Mouse (Mus musculus) heart, postnatal 0 days (tissue): ENCODE data around the gene Tln2. TPM values are rescaled to one million over a fixed set of nuclear protein-coding genes. Genes with fewer than 3 reads are reported as not detected.
A peak's percentile ranks its signal among the peaks of the same experiment; 100 is the strongest.

Experiments
- ATAC-seq: fragments of 200-750 bp; cut with Nextera tagmentation; 2 replicates; pipeline ENCODE4 v1.8.0; 2017; ENCODE audit warnings: low read depth, moderate number of reproducible peaks, moderate library complexity; ENCODE audit not compliant: insufficient read depth
- DNase-seq: peaks from one replicate; pipeline ENCODE4 v3.0.0-alpha.2; 2016; ENCODE audit warnings: low spot score
- H3K27ac ChIP-seq: fragments of 300-500 bp; sonication (generic); 2 replicates; pipeline ENCODE4 v1.5.1; 2014; ENCODE audit warnings: low read depth, mild to moderate bottlenecking
- H3K27me3 ChIP-seq: fragments of 300-500 bp; sonication (generic); 2 replicates; pipeline ENCODE4 v1.6.1; 2014; ENCODE audit warnings: low read length, mixed read lengths; ENCODE audit not compliant: control insufficient read depth, insufficient read depth
- H3K36me3 ChIP-seq: fragments of 300-500 bp; sonication (generic); replicated peaks from 2 replicates; pipeline ENCODE4 v1.6.1; 2014; ENCODE audit warnings: low read length, mixed read lengths; ENCODE audit not compliant: control insufficient read depth, insufficient read depth
- H3K4me1 ChIP-seq: fragments of 300-500 bp; sonication (generic); 2 replicates; pipeline ENCODE4 v1.6.1; 2014; ENCODE audit warnings: antibody characterized with exemption; ENCODE audit not compliant: control insufficient read depth, insufficient read depth
- H3K4me2 ChIP-seq: fragments of 300-500 bp; sonication (generic); 2 replicates; pipeline ENCODE4 v1.6.1; 2014; ENCODE audit warnings: low read depth, mild to moderate bottlenecking, low read length, moderate library complexity
- H3K4me3 ChIP-seq: fragments of 300-500 bp; sonication (generic); 2 replicates; pipeline ENCODE4 v1.5.1; 2014; ENCODE audit warnings: low read depth, low read length
- H3K9ac ChIP-seq: fragments of 300-500 bp; sonication (generic); replicated peaks from 2 replicates; pipeline ENCODE4 v1.6.1; 2014; ENCODE audit warnings: low read depth, low read length, mixed read lengths
- H3K9me3 ChIP-seq: fragments of 300-500 bp; sonication (generic); replicated peaks from 2 replicates; pipeline ENCODE4 v1.6.1; 2016; ENCODE audit warnings: low read length; ENCODE audit not compliant: control insufficient read depth
- CTCF ChIP-seq: IDR thresholded peaks from 2 replicates; pipeline ENCODE4 v1.5.1; 2016; ENCODE audit warnings: antibody characterized with exemption, control low read depth, low read depth
- EP300 ChIP-seq: IDR thresholded peaks from 2 replicates; pipeline ENCODE4 v1.6.1; 2016; ENCODE audit warnings: antibody characterized with exemption, low read depth
- WGBS: fragments of 180-500 bp; shearing (Covaris S2); extraction: QIAGEN DNeasy Blood & Tissue Kit; methylation state at CpG from one replicate; pipeline ENCODE4 v1.1.7; 2014; 5-methylcytosine and 5-hydroxymethylcytosine counted together
- polyA plus RNA-seq: library from polyadenylated mRNA; unstranded; fragments of >200 nt; fragmentation: Nextera tagmentation; extraction: Ambion mirVana; gene quantifications from 2 replicates; pipeline ENCODE4 v1.2.1, GENCODE M21; 2015
- total RNA-seq: library from RNA; depleted of rRNA; stranded (reverse); fragments of >200 nt; gene quantifications from 2 replicates; pipeline ENCODE4 v1.2.3, GENCODE M21; 2014; ENCODE audit warnings: low replicate concordance

Gene Tln2
- total and polyA plus RNA-seq, 2 experiments from 2014 or later: 67.0 to 92.6 TPM

- Histone ChIP-seq H3K36me3 (peaks cover 39% of the 10 kb centered on the region), H3K9me3 (no peaks in the 10 kb centered on the region), H3K4me2 (no peak overlapping the region), H3K27ac (no peak overlapping the region), H3K4me1 (no peaks in the 10 kb centered on the region), H3K4me3 (no peak overlapping the region), H3K9ac (no peak overlapping the region), H3K27me3 (no peaks in the 10 kb centered on the region)
- 92% methylated on average over 6 of the region's 6 CpGs for WGBS
- no peak for TF ChIP-seq CTCF
- no peak for TF ChIP-seq EP300
- ATAC-seq (no peak), DNase-seq (no peak)
Measured at GRCm38 (mm10) chr9:67321886-67322285, 237.6 kb downstream of the Tln2 start.

- no peak overlapping the region for H3K4me2 ChIP-seq
- no peaks in the 10 kb centered on the region for H3K27me3 ChIP-seq
- no peaks in the 10 kb centered on the region for H3K4me1 ChIP-seq
- H3K36me3 ChIP-seq: peaks cover 40% of the 10 kb centered on the region
- 5% methylated on average over 3 of the region's 3 CpGs for WGBS
- ATAC-seq (no peak), DNase-seq (peak; percentile 15)
- H3K4me3 ChIP-seq: no peak overlapping the region
- H3K9ac ChIP-seq: no peak overlapping the region
- TF ChIP-seq EP300: no peak
- peak; percentile 60 for TF ChIP-seq CTCF
- H3K9me3 ChIP-seq: no peaks in the 10 kb centered on the region
- H3K27ac ChIP-seq: no peak overlapping the region
Measured at GRCm38 (mm10) chr9:67315356-67315755, 244.1 kb downstream of the Tln2 start.

GRCm38 (mm10) chr9:67304992-67305391, 254.5 kb downstream of the Tln2 start:
- no peak overlapping the region for H3K27ac ChIP-seq
- H3K36me3 ChIP-seq: peaks cover 52% of the 10 kb centered on the region
- ATAC-seq (no peak), DNase-seq (no peak)
- H3K9me3 ChIP-seq: no peaks in the 10 kb centered on the region
- H3K4me3 ChIP-seq: no peak overlapping the region
- H3K4me2 ChIP-seq: no peak overlapping the region
- 95% methylated on average over 6 of the region's 6 CpGs for WGBS
- TF ChIP-seq EP300: no peak
- TF ChIP-seq CTCF: no peak
- H3K9ac ChIP-seq: no peak overlapping the region
- no peaks in the 10 kb centered on the region for H3K27me3 ChIP-seq
- no peaks in the 10 kb centered on the region for H3K4me1 ChIP-seq

GRCm38 (mm10) chr9:67303986-67304385, 255.5 kb downstream of the Tln2 start:
- Histone ChIP-seq H3K4me2 (no peak overlapping the region), H3K4me1 (no peaks in the 10 kb centered on the region), H3K4me3 (no peak overlapping the region), H3K27ac (no peak overlapping the region), H3K9ac (no peak overlapping the region), H3K9me3 (no peaks in the 10 kb centered on the region), H3K36me3 (peaks cover 52% of the 10 kb centered on the region), H3K27me3 (no peaks in the 10 kb centered on the region)
- ATAC-seq (no peak), DNase-seq (no peak)
- TF ChIP-seq CTCF: no peak
- no peak for TF ChIP-seq EP300

GRCm38 (mm10) chr9:67303038-67303437, 256.5 kb downstream of the Tln2 start:
- no peak overlapping the region for H3K4me3 ChIP-seq
- TF ChIP-seq EP300 (no peak), CTCF (peak; percentile 22; the same call in 1 of the 2 replicates)
- no peak overlapping the region for H3K9ac ChIP-seq
- no peaks in the 10 kb centered on the region for H3K27me3 ChIP-seq
- no peak overlapping the region for H3K4me2 ChIP-seq
- no peaks in the 10 kb centered on the region for H3K9me3 ChIP-seq
- no peak for DNase-seq
- ATAC-seq: no peak
- H3K4me1 ChIP-seq: no peaks in the 10 kb centered on the region
- H3K36me3 ChIP-seq: peaks cover 43% of the 10 kb centered on the region
- H3K27ac ChIP-seq: no peak overlapping the region

GRCm38 (mm10) chr9:67302386-67302989, 257.0 kb downstream of the Tln2 start:
- Histone ChIP-seq H3K27me3 (no peaks in the 10 kb centered on the region), H3K36me3 (peaks cover 43% of the 10 kb centered on the region), H3K4me2 (no peak overlapping the region), H3K9ac (no peak overlapping the region), H3K9me3 (no peaks in the 10 kb centered on the region), H3K4me3 (no peak overlapping the region), H3K4me1 (no peaks in the 10 kb centered on the region), H3K27ac (no peak overlapping the region)
- TF ChIP-seq EP300 (no peak), CTCF (no peak)
- DNase-seq (no peak), ATAC-seq (no peak)
- WGBS: 92% methylated on average over 10 of the region's 10 CpGs
